Mouse (Mus musculus): ENCODE results near the gene AW551984. TPM values are rescaled to one million over a fixed set of nuclear protein-coding genes. Genes with fewer than 3 reads are reported as not detected.

AW551984 gene
- total RNA-seq, 2 experiments from 2014 or later = 0.26 to 0.67 TPM

DNA sequence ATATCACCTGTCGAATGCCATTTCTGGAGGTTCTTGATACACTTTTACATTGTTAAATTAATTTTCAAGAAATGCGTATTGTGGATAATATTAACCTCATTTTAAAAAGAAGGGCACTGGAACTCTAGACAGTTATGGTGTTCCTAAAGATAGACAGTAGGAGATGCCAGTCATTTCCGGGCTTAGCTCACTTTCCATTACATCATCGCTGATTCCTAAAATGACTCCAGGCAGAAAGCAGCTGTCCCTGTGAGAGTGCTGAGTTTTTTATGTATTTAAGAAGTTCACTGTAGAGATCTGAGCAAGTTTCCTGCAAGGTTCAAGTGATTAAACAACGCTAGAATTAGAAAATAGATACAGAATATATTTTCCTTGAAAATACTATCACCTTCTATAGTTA is 27.2 kb downstream of the AW551984 start:
- TF ChIP-seq CTCF (IDR thresholded peaks at IDR 0.05) = no peak
- Histone ChIP-seq H3K27ac (no peak overlapping the region), H3K4me3 (no peak overlapping the region)
- no peak for DNase-seq
- intact Hi-C loops (cut with DNase I) = no loop called here

DNA sequence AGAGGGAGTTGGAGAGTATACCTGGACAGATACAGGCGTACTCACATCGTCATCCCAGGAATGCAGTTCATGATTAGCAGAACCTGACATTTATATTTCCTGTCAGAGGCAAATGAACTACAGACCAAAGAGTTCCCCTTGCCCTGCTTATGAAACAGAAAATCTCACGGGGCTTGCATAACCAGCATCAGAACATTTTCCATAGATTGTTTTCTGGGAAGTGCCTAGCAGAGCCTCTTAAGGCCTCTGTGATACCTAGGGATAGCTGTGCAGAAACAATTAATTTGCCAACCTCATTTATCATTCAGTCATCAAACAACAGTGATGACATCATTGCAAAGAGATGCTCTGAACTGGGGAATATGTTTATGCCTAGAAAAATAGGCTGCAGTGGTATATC is 28.7 kb downstream of the AW551984 start, which contains the start of gene Olfr959:
Gene Olfr959 (minus strand): TSS at position 101 of the 400 bp plus-strand sequence.
- TF ChIP-seq CTCF (IDR thresholded peaks at IDR 0.05) = no peak
- DNase-seq = no peak
- H3K27ac ChIP-seq = no peak within 1 kb of the TSS
- H3K4me3 ChIP-seq = no peak within 1 kb of the TSS
- intact Hi-C loops (cut with DNase I) = no loop called here

DNA sequence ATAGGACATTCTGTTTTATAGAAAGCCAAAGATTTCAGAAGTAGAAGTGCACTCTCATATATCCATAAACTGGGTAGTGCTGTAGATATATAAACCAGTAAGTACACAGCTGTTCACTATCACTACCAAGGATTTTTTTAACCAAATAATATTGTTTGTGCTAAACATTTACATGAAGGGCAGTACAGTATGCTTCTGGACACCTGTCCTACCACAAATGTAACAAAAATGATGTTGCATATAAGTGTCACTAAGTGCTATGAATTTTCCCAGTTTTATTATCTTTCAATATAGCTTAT is 45.9 kb downstream of the AW551984 start:
- no peak overlapping the region for H3K27ac ChIP-seq
- H3K4me3 ChIP-seq = no peak overlapping the region
- no peak for TF ChIP-seq CTCF (IDR thresholded peaks at IDR 0.05)
- DNase-seq = no peak
- intact Hi-C loops (cut with DNase I) = no loop called here

DNA sequence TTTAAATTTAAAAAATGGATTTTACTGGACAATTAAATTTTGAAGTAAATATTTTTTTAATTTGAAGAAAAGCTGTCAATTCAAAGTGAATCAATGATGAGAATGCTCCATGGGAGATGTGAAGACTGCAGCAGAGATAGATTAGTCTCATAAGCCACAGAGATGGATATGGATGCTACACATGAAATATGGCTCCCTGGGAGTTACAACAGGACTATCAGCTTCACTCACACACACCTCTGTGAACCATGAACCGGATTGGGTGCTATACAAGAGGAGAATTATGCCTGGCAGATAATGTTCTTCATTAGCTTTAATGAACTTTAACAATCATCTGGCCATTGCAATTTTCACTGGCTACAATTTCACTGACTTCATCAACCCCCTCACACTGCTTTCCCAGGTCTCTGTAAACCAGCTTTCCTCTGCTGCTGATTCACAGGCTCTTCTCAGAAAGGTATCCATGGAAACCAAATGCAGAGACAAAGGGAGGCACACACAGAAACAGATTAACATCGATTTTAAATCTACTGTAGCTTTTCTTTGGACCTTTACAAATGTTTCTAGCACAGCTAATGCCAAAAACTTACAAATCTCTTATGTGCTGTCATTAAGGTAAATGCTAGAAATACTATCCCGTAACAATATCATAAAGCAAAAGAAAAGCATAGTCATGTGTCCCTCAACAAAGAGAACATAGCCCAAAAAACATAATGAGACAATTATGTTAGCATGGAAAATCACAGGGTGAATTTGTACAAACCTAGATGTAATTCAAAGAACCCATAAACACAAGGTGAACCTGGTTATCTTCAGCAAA is 46.5 kb downstream of the AW551984 start:
- no peak for TF ChIP-seq CTCF (IDR thresholded peaks at IDR 0.05)
- DNase-seq = no peak
- Histone ChIP-seq H3K4me3 (no peak overlapping the region), H3K27ac (no peak overlapping the region)
- intact Hi-C loops (cut with DNase I) = no loop called here

DNA sequence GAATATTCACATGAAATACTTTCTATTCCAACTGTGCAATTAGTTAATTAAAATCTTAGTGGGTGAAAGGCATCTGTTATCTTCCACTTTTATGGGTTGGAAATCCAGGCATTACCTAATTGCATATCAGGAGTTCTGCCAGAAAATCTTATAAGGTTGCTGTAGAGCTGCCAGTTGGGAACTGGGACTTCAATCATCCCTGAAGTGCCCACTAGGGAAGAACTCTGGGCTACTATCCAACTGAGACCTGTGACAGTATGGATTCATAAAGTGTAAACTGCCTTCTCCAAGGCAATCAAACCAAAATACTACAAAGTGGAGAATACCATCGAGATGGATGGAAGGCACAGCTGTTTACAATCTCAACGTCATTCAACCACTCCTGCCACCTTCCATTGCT is 50.3 kb downstream of the AW551984 start, which contains the start of gene Olfr958:
Gene Olfr958 (minus strand): TSS at position 109 of the 400 bp plus-strand sequence.
- intact Hi-C loops (cut with DNase I) = no loop called here
- no peak for DNase-seq
- TF ChIP-seq CTCF (IDR thresholded peaks at IDR 0.05) = no peak

DNA sequence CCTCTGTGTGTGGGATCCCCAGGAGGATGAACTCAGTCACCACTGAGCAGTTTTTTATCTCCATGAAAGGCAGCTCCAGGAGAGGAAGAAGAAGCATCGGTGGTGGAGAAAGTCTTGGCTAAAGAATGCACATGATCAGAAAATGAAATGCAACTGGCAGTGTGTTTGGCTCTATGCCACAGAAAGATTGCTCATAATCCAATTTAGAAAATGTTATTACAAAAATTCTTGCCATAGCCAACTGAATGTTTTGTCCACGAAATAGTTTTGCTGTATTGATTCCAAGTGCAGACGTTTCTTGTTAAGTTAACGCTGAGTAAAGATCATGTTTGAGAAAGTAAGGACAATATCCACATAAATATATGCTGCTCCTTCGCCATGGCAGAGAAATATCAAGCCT is 53.4 kb downstream of the AW551984 start:
- TF ChIP-seq CTCF (IDR thresholded peaks at IDR 0.05) = no peak
- no peak for DNase-seq
- H3K4me3 ChIP-seq = no peak overlapping the region
- no peak overlapping the region for H3K27ac ChIP-seq
- intact Hi-C loops (cut with DNase I) = no loop called here

More for the DNA sequence above, 50.3 kb downstream of the AW551984 start, which contains the start of gene Olfr958:
- H3K27ac ChIP-seq = no peak within 1 kb of the TSS
- no peak within 1 kb of the TSS for H3K4me3 ChIP-seq

Other genes with a start within 250 kb of the AW551984 start
- not detected for gene Olfr951, start 217.0 kb downstream of the AW551984 start, total RNA-seq (2021)
- not detected for gene Olfr952, start 177.3 kb downstream of the AW551984 start, total RNA-seq (2021)
- not detected for gene Olfr954, start 147.7 kb downstream of the AW551984 start, total RNA-seq (2021)
- gene Olfr955, start 132.5 kb downstream of the AW551984 start, total RNA-seq (2021) = not detected
- not detected for gene Olfr44, start 110.4 kb downstream of the AW551984 start, total RNA-seq (2021)
- not detected for gene Olfr957, start 88.6 kb downstream of the AW551984 start, total RNA-seq (2021)
- gene Olfr958, start 50.3 kb downstream of the AW551984 start, total RNA-seq (2021) = not detected
- not detected for gene Olfr959, start 28.8 kb downstream of the AW551984 start, total RNA-seq (2021)
- gene Olfr148, start 6.3 kb upstream of the AW551984 start, total RNA-seq (2021) = not detected
- not detected for gene Olfr960, start 17.0 kb upstream of the AW551984 start, total RNA-seq (2021)
- not detected for gene Olfr961, start 40.7 kb upstream of the AW551984 start, total RNA-seq (2021)
- not detected for gene Olfr963, start 62.8 kb upstream of the AW551984 start, total RNA-seq (2021)
- gene Olfr149, start 102.7 kb upstream of the AW551984 start, total RNA-seq (2021) = not detected
- not detected for gene Olfr965, start 107.0 kb upstream of the AW551984 start, total RNA-seq (2021)
- gene Olfr150, start 126.6 kb upstream of the AW551984 start, total RNA-seq (2021) = not detected
- gene Olfr967, start 141.8 kb upstream of the AW551984 start, total RNA-seq (2021) = not detected
- gene Olfr968, start 178.8 kb upstream of the AW551984 start, total RNA-seq (2021) = not detected
- gene Olfr969, start 186.5 kb upstream of the AW551984 start, total RNA-seq (2021) = not detected
- not detected for gene Olfr970, start 204.5 kb upstream of the AW551984 start, total RNA-seq (2021)
- not detected for gene Olfr971, start 232.5 kb upstream of the AW551984 start, total RNA-seq (2021)